Mouse (Mus musculus) ES-Bruce4 (cell line): ENCODE measurements at regions not wholly inside any gene's neighbourhood (a gene's known extent, or its start where the extent isn't known, plus 50 kb on each side); places are given as distances from the start of the nearest gene placed in this dataset.

Source experiments
- CTCF ChIP-seq: IDR thresholded peaks from one replicate; pipeline ENCODE4 v1.8.1; 2011; ENCODE audit warnings: low read depth, low read length
- POLR2A ChIP-seq: IDR thresholded peaks from one replicate; pipeline ENCODE4 v1.8.1; 2011; ENCODE audit warnings: low read length; ENCODE audit not compliant: insufficient read depth

DNA sequence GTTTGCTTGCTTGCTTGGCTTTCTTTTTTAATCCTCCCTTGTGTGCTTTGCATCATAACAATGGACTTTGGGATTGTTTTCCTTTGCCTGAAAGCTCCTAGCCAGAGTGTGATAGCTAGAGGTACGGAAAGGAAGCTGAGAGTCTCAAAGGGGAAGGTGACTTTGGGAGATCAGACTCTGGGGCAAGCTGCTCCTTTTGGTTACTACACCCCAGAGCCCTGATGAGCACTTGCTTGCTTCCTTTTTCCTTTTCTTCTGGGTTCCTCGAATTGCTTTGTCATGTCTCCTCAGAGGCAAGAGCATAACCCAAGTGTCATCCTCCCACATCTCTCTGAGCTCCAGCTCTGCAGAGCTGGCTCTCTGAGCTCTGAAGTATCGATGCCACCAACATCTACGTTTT, 216.0 kb downstream of the Gm5447 start:
- TF ChIP-seq CTCF (no peak), POLR2A (no peak)
